Mouse (Mus musculus) lung, embryonic 15.5 days (tissue): ENCODE data around the gene Echs1. TPM values are rescaled to one million over a fixed set of nuclear protein-coding genes. Genes with fewer than 3 reads are reported as not detected.

Experiments used
- ATAC-seq: fragments of 200-750 bp; cut with Nextera tagmentation; 2 replicates; pipeline ENCODE4 v1.8.0; 2017; ENCODE audit warnings: moderate number of reproducible peaks, borderline replicate concordance; ENCODE audit not compliant: low FRiP score, low TSS enrichment; ENCODE audit errors: extremely low read depth
- H3K27ac ChIP-seq: fragments of 300-500 bp; sonication (generic); 2 replicates; pipeline ENCODE4 v1.5.1; 2015; ENCODE audit warnings: moderate library complexity, mild to moderate bottlenecking, inconsistent platforms
- H3K27me3 ChIP-seq: fragments of 300-500 bp; sonication (generic); 2 replicates; pipeline ENCODE4 v1.6.1; 2015; ENCODE audit warnings: inconsistent platforms
- H3K36me3 ChIP-seq: fragments of 300-500 bp; sonication (generic); 2 replicates; pipeline ENCODE4 v1.6.1; 2015; ENCODE audit warnings: inconsistent platforms
- H3K4me1 ChIP-seq: fragments of 300-500 bp; sonication (generic); 2 replicates; pipeline ENCODE4 v1.6.1; 2015; ENCODE audit warnings: inconsistent platforms
- H3K4me2 ChIP-seq: fragments of 300-500 bp; sonication (generic); 2 replicates; pipeline ENCODE4 v1.6.1; 2015; ENCODE audit warnings: inconsistent platforms, mild to moderate bottlenecking, moderate library complexity
- H3K4me3 ChIP-seq: fragments of 300-500 bp; sonication (generic); 2 replicates; pipeline ENCODE4 v1.5.1; 2015; ENCODE audit warnings: mild to moderate bottlenecking, inconsistent platforms
- H3K9ac ChIP-seq: fragments of 300-500 bp; sonication (generic); 2 replicates; pipeline ENCODE4 v1.6.1; 2015; ENCODE audit warnings: inconsistent platforms
- H3K9me3 ChIP-seq: fragments of 300-500 bp; sonication (generic); 2 replicates; pipeline ENCODE4 v1.6.1; 2016; ENCODE audit warnings: inconsistent platforms
- WGBS: fragments of 180-500 bp; shearing (Covaris S2); methylation state at CpG from one replicate; pipeline ENCODE4 v1.1.7; 2015; 5-methylcytosine and 5-hydroxymethylcytosine counted together
- polyA plus RNA-seq: library from polyadenylated mRNA; unstranded; fragments of >200 nt; fragmentation: Nextera tagmentation; extraction: Ambion mirVana; gene quantifications from 2 replicates; pipeline ENCODE4 v1.2.1, GENCODE M21; 2015

Echs1 gene
- polyA plus RNA-seq, 1 experiment from 2014 or later, result 147 TPM

GRCm38 (mm10) chr7:140058528-140058927 lies 57.7 kb downstream of the Echs1 start:
- H3K4me3 ChIP-seq, result peak overlapping the region; percentile 41
- no peaks in the 10 kb centered on the region for H3K36me3 ChIP-seq
- H3K9me3 ChIP-seq, result no peaks in the 10 kb centered on the region
- peak overlapping the region; percentile 73 for H3K4me2 ChIP-seq
- 25% methylated on average over 7 of the region's 7 CpGs for WGBS
- 0 out of 2 replicates have a peak overlapping the region, but pooled peaks have one; percentile 4 for H3K9ac ChIP-seq
- no peak for ATAC-seq
- H3K27me3 ChIP-seq, result peaks cover 92% of the 10 kb centered on the region
- H3K4me1 ChIP-seq, result peaks cover 12% of the 10 kb centered on the region
- no peak overlapping the region for H3K27ac ChIP-seq

GRCm38 (mm10) chr7:140057413-140058407 lies 58.6 kb downstream of the Echs1 start:
- Histone ChIP-seq H3K9me3 (no peaks in the 10 kb centered on the region), H3K4me2 (peak overlapping the region; percentile 73), H3K27ac (no peak overlapping the region), H3K4me3 (peak overlapping the region; percentile 41), H3K36me3 (no peaks in the 10 kb centered on the region), H3K27me3 (peaks cover 93% of the 10 kb centered on the region), H3K9ac (0 out of 2 replicates have a peak overlapping the region, but pooled peaks have one; percentile 4), H3K4me1 (peaks cover 12% of the 10 kb centered on the region)
- peak; percentile 40; the same call in 1 of the 2 replicates for ATAC-seq
- WGBS, result 3% methylated on average over 53 of the region's 53 CpGs

Other genes with a start within 250 kb of the Echs1 start
- 0.64 and 0.69 TPM in 2 replicates for gene Kndc1, start 221.8 kb downstream of the Echs1 start, polyA plus RNA-seq
- gene Utf1, start 172.7 kb downstream of the Echs1 start, polyA plus RNA-seq, result 0.31 TPM in 1 of 2 replicates, not detected in the other
- 1.2 and 1.7 TPM in 2 replicates for gene 6430531B16Rik, start 137.7 kb downstream of the Echs1 start, polyA plus RNA-seq
- 1.4 and 1.8 TPM in 2 replicates for gene Adam8, start 123.9 kb downstream of the Echs1 start, polyA plus RNA-seq
- 40.0 and 40.1 TPM in 2 replicates for gene Zfp511, start 80.1 kb downstream of the Echs1 start, polyA plus RNA-seq
- gene Tubgcp2, start 79.8 kb downstream of the Echs1 start, polyA plus RNA-seq, result 53.2 and 56.4 TPM in 2 replicates
- not detected in 2 replicates for gene Msx3, start 67.4 kb downstream of the Echs1 start, polyA plus RNA-seq
- 0.66 and 1.1 TPM in 2 replicates for gene Caly, start 33.9 kb downstream of the Echs1 start, polyA plus RNA-seq
- gene Prap1, start 23.1 kb downstream of the Echs1 start, polyA plus RNA-seq, result not detected in 2 replicates
- gene Fuom, start 14.0 kb downstream of the Echs1 start, polyA plus RNA-seq, result 19.1 and 19.8 TPM in 2 replicates
- gene Paox, start 677 bp downstream of the Echs1 start, polyA plus RNA-seq, result 21.6 and 22.3 TPM in 2 replicates
- gene Mtg1, start 21.1 kb upstream of the Echs1 start, polyA plus RNA-seq, result 25.2 and 26.2 TPM in 2 replicates
- gene Sprn, start 38.4 kb upstream of the Echs1 start, polyA plus RNA-seq, result 0.11 and 0.27 TPM in 2 replicates
- not detected in 2 replicates for gene Olfr522, start 48.3 kb upstream of the Echs1 start, polyA plus RNA-seq
- not detected in 2 replicates for gene Olfr523, start 56.7 kb upstream of the Echs1 start, polyA plus RNA-seq
- gene Olfr524, start 89.5 kb upstream of the Echs1 start, polyA plus RNA-seq, result 0.05 TPM in 1 of 2 replicates, not detected in the other
- gene Cd163l1, start 101.8 kb upstream of the Echs1 start, polyA plus RNA-seq, result 0.44 and 3.1 TPM in 2 replicates
- 0.19 TPM in 1 of 2 replicates, not detected in the other for gene 5830411N06Rik, start 130.8 kb upstream of the Echs1 start, polyA plus RNA-seq
- not detected in 2 replicates for gene Olfr525, start 204.4 kb upstream of the Echs1 start, polyA plus RNA-seq
- not detected in 2 replicates for gene Olfr527, start 217.5 kb upstream of the Echs1 start, polyA plus RNA-seq
- not detected in 2 replicates for gene Olfr60, start 245.2 kb upstream of the Echs1 start, polyA plus RNA-seq